In the genomic region with DNA sequence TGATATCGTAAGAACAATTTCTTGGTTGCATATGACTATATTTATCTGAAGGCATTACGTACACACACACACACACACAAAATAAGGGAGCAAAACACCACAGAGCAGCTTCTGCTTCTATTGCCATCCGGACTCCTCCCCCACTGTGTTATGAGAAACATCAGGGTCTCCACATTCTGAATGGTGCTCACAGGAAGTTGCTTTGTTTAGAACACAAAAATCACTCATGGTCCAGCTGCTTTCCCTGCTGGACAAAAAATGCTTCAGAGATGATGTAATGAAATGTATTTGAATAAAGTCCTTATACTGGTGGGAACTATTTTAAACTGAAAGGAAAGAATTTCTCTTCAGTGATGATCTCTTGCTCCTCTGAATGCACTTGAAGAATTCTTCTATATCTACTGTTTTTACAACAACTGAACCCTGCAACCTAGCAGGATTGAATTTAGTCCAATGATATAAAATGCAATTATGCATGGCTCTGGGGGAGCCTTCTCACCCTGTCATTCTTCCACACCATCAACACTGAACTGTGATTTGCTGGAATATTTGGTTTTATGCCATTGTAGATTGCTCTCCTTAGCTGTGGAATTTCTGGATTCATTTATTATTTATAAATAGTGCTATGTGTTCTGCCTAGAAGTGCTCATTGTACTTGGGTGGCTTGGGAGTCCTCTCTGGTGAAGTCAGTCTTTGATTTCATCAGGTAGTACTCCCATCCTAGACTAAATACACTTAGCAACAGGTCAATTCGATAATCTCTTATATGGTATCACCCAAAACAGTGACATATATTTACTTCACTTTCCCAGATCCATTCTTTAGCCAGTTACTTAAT, we compare ENCODE assay signal across 8 mouse cellular contexts.
DNase-seq lines count a peak whose midpoint lies in the region; ATAC-seq and TF ChIP-seq lines count a peak whose summit lies in the region.

No protein-coding gene starts in this region.

- no peak overlapping the region for H3K4me3 ChIP-seq in neural tube, embryonic 14.5 days (ENCODE audit: low read depth, low read length)
- H3K4me3 ChIP-seq in neural tube, embryonic 15.5 days (replicated peaks), result no peak overlapping the region
- H3K4me3 ChIP-seq in limb, embryonic 14.5 days (replicated peaks; ENCODE audit: low read length), result no peak overlapping the region

- no peak overlapping the region for H3K27ac ChIP-seq in neural tube, embryonic 14.5 days (ENCODE audit: low read depth, low read length)
- no peak overlapping the region for H3K27ac ChIP-seq in neural tube, embryonic 15.5 days (replicated peaks)
- no peak overlapping the region for H3K27ac ChIP-seq in limb, embryonic 14.5 days (replicated peaks; ENCODE audit: low read depth, low read length)

- no peaks in the 10 kb centered on the region for H3K27me3 ChIP-seq in neural tube, embryonic 14.5 days (ENCODE audit: control insufficient read depth, insufficient read depth, low read length)
- H3K27me3 ChIP-seq in neural tube, embryonic 15.5 days (replicated peaks), result no peaks in the 10 kb centered on the region
- H3K27me3 ChIP-seq in limb, embryonic 14.5 days (ENCODE audit: control insufficient read depth, insufficient read depth, low read length), result no peaks in the 10 kb centered on the region

- ATAC-seq in neural tube, embryonic 14.5 days (ENCODE audit: low read depth), result peak; percentile 49; the same call in 1 of the 2 replicates
- no peak for ATAC-seq in neural tube, embryonic 15.5 days (ENCODE audit: low FRiP score)
- ATAC-seq in limb, embryonic 14.5 days (ENCODE audit: low FRiP score, low read depth), result peak; percentile 70

- no peaks in the 10 kb centered on the region for H3K36me3 ChIP-seq in neural tube, embryonic 14.5 days (ENCODE audit: control insufficient read depth, insufficient read depth, low read length)
- H3K36me3 ChIP-seq in neural tube, embryonic 15.5 days, result no peaks in the 10 kb centered on the region
- no peaks in the 10 kb centered on the region for H3K36me3 ChIP-seq in limb, embryonic 14.5 days (ENCODE audit: control insufficient read depth, insufficient read depth, low read length)

- H3K4me1 ChIP-seq in neural tube, embryonic 14.5 days (ENCODE audit: control insufficient read depth, insufficient read depth, low read length), result no peaks in the 10 kb centered on the region
- H3K4me1 ChIP-seq in neural tube, embryonic 15.5 days, result no peaks in the 10 kb centered on the region
- no peaks in the 10 kb centered on the region for H3K4me1 ChIP-seq in limb, embryonic 14.5 days (ENCODE audit: control insufficient read depth, insufficient read depth, low read length)

- peak; percentile 38 for DNase-seq in embryo, embryonic 10 days (ENCODE audit: low spot score)
- DNase-seq in embryo, embryonic 9.5 days (ENCODE audit: extremely low spot score), result no peak
- DNase-seq in limb, embryonic 14.5 days (ENCODE audit: low spot score), result peak; percentile 49
- no peak for DNase-seq in layer of hippocampus, adult 9-11 months
- no peak for DNase-seq in ovary, postnatal 36 days (ENCODE audit: low spot score)
- DNase-seq in urinary bladder, adult 2 months (ENCODE audit: low spot score), result no peak

- no peak overlapping the region for H3K4me2 ChIP-seq in neural tube, embryonic 14.5 days (ENCODE audit: low read depth, low read length)
- H3K4me2 ChIP-seq in neural tube, embryonic 15.5 days, result no peak overlapping the region
- H3K4me2 ChIP-seq in limb, embryonic 14.5 days (replicated peaks; ENCODE audit: low read depth, low read length, severe bottlenecking), result no peak overlapping the region

- TF ChIP-seq POLR2A in limb, embryonic 14.5 days (IDR thresholded peaks at IDR 0.05; ENCODE audit: borderline replicate concordance, extremely low read depth, insufficient read depth, insufficient read length), result no peak

- H3K9me3 ChIP-seq in neural tube, embryonic 14.5 days (ENCODE audit: control insufficient read depth, low read length), result no peaks in the 10 kb centered on the region
- no peaks in the 10 kb centered on the region for H3K9me3 ChIP-seq in neural tube, embryonic 15.5 days (replicated peaks)
- no peaks in the 10 kb centered on the region for H3K9me3 ChIP-seq in limb, embryonic 14.5 days (ENCODE audit: control insufficient read depth, low read length)

- no peak overlapping the region for H3K9ac ChIP-seq in neural tube, embryonic 14.5 days (replicated peaks; ENCODE audit: low read depth, low read length)
- H3K9ac ChIP-seq in neural tube, embryonic 15.5 days (replicated peaks), result no peak overlapping the region
- no peak overlapping the region for H3K9ac ChIP-seq in limb, embryonic 14.5 days (ENCODE audit: low read depth, low read length, severe bottlenecking)

- 65% methylated on average over 4 of the region's 4 CpGs for WGBS in neural tube, embryonic 14.5 days
- 60% methylated on average over 4 of the region's 4 CpGs for WGBS in neural tube, embryonic 15.5 days
- 71% methylated on average over 4 of the region's 4 CpGs for WGBS in limb, embryonic 14.5 days

Comparison
In these comparisons a context has a peak if more than half of its experiments do, and no peak if none do; other contexts are left out.
1. DNase-seq: peak in embryo, embryonic 10 days (single experiment) and limb, embryonic 14.5 days (single experiment); none in embryo, embryonic 9.5 days (single experiment), layer of hippocampus, adult 9-11 months (single experiment), ovary, postnatal 36 days (single experiment) and urinary bladder, adult 2 months (single experiment).